Mouse (Mus musculus) ovary, postnatal 10 days (tissue): ENCODE results near the gene Serinc2.
A peak's percentile ranks its signal among the peaks of the same experiment; 100 is the strongest.

Source experiments
- DNase-seq: peaks from one replicate; pipeline ENCODE4 v3.0.0; 2022; ENCODE audit warnings: low spot score

The Serinc2 gene

DNA sequence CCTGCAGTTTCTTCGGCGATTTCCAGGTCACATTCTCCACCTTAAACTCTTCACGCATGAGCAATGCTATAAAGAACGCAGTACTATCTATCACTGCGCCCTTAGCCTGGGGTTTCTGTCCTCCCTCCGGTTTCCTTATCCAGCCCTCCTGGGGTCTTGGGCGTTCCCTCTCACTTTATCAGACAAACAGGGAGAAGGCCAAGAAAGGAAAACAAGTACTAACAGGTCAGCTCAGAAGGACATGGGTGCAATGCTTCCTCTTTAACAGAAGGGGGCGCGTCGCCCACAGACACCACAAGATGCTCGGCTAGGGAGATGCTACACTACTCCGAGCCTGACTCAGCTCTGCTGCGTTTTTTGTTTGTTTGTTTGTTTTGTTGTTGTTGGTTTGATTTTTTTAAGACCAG is 18.1 kb upstream of the Serinc2 start:
- no peak for DNase-seq

DNA sequence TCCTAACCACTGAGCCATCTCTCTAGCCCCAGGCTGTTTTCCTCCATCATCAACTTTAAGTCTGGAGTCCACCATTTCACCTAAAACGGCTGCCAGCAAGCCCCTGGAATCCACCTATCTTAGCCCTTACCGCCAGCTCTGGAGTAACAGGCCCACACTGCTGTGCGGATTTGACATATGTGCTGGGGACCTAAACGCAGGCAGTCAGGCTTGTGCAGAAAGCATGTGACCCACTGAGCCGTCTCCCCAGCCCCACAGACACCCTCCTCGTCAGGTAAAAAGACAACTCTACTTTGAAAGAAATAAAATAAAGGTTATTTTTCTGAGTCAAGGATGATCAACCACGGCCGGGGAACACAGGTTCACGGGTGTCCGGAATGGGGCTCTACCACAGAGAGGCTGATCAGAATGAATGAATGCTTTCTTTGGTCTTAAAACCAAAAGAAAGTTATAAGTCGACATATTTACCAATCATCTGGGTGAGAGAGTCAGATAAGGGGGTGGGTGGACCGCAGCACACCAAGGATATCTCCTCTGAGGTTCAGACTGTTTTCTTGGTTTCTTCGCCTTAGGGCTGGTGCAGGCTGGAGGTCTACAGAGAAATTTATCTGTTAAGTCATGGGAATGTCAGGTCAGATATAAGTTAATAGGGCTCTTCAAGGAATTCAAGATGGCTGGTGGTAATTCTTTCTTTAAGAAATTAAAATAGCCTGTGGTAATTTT is 17.4 kb upstream of the Serinc2 start:
- DNase-seq = no peak

DNA sequence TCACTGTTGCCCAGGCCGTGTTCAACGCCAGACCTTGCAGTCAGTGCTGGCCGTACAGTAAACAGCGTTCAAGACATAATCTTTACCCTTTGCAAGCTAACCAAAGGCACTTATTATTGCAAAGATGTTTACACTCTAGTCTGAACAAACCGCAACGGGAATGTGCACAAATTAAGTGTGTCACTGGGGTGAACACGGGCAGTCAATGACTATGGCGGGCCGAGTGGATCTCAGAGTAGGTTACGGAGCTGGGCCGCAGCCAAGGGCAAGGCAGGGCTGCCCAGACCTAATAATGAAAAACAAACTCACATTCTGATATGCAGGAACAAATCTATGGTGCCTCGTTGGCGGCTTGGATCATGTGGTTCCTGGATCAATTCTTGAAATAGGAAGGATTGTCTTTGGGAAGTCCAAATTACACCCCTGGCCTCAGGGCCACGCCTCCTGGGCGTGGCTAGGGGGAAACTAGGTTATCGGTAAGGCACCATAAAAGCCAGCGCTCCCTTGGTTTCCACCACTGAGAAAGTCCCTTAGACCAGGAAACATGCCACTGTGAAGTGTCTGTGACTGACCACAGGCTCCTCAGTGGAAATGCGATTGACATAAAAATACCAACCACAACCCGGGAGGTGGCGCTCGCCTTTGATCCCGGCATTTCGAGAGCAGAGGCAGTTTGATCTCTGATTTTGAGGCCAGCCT is 16.2 kb upstream of the Serinc2 start:
- DNase-seq = no peak

DNA sequence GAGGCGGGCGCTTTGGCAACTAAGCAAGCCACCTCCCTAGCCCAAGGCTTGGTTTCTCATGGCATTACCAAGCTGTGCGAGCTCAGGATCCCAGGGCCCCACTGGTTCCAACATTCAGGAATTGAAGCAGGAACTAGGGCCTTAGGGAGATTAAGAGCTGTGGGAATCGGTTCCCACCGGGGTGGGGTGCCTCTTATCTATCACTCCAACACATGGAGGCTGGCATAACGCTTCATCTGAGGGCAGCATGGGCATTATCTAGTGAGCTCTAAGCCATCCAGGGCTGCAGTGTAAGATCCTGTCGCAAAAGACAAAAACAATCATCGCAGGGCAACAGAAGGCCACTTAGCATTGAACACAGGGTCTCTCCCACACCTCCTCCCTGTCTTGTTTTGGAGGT is 15.5 kb upstream of the Serinc2 start:
- no peak for DNase-seq

DNA sequence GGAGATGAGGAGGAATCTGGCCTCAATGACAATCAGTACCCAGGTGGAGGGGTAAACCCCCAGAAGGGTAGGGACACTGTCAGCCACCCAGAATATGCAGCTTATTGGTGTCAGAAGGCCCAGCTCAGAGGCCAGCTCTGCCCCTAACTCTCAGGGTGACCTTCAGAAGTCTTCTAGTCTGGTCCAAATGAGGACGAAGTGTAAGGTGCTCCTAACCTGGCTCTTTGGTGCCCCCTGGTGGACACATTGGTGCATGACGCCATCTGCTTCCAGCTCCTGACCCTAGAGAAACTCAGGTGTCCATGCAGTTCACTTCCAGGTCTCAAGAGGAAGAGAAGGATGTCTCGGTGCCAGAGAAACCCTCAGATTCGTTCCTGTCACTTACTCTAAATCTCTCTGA is 13.3 kb upstream of the Serinc2 start:
- peak; percentile 54 for DNase-seq

DNA sequence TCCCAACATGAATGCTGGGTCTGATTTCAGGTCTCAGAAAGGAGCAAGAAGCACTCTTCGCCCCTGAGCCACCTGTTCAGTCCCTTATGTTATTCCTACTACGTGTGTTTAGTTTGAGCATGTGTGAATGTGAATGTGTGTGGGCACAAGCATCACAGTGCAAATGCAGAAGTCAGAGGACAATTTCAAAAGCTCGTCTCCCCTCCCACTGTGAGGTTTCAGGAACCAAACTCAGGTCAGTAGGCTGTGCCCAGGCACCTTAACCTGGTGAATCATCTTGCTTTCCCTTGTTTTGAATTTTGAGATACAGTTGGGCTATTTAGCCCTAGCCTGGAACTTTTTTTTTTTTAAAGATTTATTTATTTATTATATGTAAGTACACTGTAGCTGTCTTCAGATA is 10.8 kb upstream of the Serinc2 start:
- no peak for DNase-seq

DNA sequence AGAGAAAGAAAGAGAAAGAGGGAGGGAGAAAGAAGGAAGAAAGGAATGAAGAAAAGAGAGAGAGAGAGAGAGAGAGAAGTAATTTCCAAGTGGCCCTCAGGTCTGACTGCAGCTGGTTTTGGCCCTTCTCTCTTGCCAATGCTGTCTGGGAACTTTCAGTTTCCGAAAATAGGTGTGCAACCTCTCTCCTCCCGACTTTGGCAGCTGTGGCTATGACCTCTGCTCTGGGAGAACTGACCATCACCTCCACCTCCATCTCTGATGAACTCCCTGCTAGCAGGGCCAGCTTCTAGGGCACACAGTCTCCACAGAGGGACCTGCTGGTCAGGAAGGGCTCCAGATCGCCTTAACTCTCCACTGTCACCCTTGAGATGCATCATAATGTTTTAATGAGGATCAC is 7.5 kb upstream of the Serinc2 start:
- DNase-seq = no peak

DNA sequence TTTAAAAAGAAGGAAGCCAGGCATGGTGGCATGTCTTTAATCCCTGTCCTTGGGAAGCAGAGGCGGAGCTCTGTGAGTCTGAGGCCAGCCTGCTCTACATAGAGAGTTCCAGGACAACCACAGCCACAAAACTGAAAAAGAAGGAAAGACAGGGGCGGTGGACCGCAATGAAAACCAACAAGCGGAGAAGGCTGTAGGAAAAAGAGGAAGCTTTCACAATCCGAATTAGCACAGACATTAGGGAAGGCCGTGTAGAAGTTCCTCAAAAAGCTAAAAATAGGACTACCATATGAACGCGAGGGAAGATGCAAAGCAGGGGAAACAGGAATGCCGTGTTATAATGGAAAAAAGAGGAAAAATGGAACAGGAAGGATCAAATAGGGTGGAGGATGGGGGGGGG is 4.8 kb upstream of the Serinc2 start:
- no peak for DNase-seq

DNA sequence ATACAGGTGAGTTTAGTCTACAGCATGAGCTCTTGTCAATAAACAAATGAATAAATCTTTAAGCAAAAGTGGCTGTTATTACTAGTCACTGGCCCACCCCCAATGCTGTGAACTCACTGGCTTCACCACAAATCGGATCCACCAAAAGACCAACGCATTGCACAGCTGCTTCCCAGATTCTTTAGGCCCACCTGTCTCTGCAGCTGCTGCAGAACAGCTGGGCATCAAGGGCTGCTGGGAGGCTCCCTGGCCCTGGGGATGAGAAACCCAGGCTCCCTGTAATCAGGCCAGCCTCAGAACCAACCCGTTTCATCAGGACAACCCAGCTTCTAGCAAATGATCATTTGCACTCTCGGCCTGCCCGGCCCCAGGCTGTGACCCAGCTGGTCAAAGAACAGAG is 3.9 kb upstream of the Serinc2 start:
- DNase-seq = no peak

DNA sequence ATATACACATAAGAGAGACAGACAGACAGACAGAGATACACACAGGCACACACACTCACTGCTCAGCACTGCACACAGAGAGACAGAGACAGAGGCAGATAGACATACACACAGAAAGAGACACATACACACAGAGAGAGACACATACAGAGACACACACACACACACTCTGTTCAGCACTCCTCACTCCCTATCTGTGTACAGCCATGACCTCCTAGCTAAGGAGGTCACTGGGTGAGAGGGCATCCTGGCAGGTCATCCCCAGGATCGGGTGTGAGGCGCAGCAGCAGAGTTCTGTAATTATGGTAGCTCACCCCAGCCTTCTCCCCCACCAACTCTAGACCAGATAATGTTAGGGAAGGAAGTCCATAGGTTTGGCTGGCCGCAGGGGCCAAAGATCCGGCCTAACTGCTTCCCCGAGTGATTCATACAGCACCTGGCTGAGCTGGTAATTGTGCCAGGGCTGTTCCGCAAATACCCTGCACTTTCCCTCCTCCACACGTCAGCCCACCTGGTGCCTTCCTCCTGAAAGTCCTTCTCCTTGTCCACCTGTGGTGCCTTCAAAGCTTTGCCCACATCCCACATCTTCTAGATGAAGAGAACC is 2.3 kb downstream of the Serinc2 start:
- no peak for DNase-seq

DNA sequence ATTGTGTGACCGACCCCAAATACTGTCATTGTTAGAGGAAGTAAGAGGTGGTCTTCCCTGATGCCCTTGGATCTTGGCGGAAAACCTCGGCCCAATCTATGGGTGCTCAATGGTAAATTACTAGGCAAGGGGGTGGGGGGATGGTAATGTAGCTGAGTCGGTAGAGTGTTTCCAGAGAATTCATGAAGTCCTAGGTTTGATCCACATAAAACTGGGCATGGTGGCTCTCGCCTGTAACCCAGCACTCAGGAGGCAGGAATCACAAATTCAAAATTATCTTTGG is 3.2 kb downstream of the Serinc2 start:
- DNase-seq = no peak

DNA sequence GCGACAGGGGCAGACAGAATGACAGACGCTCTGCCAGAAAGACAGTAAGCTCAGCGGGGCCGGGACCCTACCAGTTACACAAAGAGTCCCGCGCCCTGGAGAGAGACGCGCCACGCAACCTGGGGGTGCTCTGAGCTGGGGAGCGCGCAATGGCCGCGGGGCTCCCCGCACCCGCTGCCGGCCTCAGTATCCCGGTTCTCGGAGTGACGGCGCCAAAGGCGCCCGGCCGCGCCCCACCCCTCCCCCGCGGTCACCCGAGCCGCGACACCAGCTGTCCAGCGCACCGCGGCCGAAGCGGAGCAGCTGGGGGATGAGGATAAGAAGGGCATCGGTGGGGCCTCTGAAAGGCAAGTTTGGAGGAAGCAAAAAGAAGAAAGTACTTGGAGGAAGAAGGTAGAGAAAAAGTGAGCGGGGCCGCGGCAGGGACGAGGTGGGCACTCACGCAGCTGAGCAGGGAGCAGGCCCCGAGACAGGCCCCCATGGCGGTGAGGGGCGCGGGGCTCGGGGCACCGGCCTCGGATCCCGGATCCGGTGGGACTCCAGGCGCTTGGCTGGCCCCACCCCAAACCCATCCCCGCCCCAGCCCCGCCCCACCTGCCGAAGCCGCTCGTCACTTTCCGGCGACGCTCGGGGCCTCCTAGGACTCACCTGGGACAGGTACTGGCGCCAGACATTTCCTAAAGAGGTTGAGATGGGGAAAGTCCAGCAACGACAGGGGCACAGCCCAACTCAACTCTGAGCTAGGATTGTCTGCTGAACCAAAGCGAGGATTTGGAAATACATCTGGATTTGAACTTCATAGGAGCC is 3.8 kb downstream of the Serinc2 start:
- DNase-seq = no peak

DNA sequence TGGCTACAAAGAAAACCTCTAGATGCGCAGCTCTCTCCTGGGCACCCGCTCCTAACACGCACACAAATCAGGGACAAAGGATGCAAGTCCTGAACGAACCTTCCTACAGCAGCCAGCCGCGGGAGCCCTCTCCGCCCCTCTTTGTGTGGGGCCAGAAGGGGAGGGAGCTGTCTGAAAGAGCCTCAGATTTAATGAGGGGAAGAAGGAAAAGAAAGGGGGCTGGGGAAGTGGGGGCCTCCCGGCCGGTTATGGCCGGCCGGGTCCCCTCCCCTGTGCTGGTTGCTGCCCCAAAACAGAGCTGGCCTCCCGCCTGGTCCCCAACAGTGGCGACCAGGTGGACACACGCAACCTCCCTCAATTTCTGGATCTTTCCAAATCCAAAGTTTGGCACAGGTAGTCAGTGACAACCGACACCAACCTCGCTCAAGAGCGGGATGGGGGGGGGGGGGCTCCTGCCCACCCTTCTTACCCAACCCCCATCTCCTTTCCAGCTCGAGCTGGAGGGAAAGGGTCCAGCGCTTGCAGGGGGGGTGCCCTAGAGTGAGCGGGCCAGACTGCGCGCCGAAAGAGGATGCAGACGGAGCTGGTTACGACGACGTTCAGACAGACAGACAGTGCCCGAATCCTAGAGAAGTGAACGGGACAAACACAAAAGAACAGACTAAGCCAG is 4.5 kb downstream of the Serinc2 start:
- DNase-seq = no peak

DNA sequence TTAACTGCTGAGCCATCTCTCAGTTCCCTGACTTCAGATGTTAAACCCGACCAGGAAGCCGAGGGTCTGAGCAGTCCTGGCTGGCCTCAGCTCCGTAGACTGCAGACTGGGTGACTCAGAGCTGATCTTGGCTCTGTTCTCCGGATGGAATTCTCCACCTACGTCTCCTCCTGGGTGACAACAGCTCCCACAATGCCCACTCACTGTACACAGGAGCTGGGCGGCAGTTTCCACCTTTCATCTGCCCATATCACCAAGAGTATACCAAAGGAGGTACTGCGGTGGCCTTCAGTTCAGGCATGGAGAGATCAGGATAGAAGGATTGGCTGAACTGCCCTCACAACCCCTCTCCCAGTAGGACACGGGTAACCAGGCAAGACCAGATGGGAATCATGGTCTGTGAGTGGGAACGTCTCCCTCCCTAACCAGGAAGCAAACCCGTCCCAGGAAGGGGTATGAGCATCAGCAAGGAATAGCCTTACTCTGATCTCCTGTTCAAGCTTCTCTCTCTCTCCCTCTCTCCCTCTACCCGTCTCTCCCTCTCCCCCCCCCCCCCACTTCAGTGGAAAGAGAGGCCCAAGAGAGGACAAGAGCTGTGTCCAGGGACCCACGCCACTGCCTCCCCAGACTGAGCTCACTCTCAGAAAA is 5.2 kb downstream of the Serinc2 start:
- DNase-seq = no peak

DNA sequence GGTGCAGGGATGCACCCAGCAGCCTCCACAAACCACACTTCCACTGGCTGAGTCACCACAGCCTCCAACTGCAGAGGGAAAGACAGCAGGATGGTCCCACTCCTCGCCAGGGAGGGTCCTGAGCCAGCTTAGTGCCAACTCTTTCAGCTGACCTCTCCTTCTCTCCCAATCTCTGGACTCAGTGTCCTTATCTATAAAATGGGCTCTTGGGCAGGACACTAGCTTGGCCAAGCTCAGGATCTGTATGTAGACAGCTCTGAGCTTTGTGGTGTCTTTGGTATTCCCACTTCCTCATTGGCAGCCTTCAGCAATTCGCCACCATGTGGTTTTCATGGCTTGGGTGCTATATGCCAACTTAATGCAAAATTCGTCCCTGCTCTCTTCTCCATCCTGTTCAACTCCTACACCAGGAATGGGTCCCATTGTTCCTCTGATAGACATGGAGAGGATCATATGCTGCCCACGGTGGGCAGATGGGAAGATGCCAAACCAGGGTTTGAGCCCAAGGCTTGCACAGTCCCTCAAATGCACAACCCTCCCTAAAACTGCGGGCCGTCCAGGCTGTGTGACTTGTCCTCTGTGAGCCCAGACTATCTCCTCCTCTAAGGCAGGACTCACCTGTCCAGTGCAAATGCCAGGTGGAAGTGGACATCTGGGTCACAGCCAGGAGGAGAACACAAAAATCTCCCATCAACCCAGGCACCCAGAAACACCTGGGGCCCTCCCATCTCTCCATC is 8.2 kb downstream of the Serinc2 start:
- DNase-seq = no peak

DNA sequence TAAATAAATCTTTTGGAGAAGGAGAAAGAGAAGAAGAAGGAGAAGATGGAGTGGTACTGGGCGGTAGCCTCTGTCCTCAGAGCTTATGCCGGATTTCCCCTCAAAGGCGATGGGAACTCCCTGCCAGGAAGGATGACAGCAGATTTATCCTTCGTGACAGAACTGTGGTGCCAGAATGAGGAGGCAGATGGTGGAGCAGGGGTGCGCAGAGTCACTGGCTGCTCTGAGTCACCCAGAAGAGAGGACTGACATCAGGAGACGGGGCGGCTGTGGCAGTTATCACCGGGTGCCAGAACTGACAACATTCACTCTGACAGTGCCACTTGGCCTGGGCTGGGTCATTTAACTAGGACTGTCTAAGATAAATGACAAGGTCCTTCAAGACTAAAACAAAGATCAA is 8.9 kb downstream of the Serinc2 start:
- no peak for DNase-seq

DNA sequence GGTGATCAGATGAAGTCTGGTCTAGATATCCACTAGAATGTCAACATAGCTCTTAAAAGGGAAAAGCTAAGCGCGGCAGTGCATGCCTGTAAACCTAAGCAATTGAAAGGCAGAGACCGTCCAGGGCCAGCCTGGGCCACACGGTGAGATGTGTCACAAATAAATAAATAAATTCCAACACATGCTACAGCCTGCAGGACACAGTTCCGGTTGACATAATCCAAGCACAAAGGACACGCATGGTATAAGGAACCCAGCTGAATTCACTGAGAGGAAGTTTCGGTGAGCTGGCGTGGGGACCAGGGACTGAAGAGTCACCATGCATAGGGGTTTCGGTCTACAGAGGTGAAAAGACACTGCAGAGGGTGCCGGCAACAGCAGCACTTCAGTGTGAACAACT is 10.3 kb downstream of the Serinc2 start:
- no peak for DNase-seq

DNA sequence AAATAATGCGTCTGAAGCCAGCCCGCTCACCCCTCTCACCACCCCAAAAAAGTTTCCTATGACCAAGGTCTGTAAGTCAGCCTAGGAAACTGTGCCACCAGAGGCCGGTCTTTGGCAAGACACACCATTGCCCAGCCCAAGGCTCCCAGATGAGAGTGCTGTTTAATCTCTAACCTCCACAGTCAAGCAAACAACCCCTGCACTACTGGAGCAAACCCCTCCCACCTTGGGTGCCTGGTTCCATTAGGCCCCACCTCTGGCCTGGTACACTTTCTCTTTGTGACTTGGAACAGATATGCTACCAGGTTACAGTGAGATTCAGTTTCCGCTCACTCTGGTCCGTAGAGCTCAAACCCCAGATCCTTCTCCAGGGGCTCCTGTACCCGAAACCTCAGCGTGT is 11.9 kb downstream of the Serinc2 start:
- DNase-seq = no peak

DNA sequence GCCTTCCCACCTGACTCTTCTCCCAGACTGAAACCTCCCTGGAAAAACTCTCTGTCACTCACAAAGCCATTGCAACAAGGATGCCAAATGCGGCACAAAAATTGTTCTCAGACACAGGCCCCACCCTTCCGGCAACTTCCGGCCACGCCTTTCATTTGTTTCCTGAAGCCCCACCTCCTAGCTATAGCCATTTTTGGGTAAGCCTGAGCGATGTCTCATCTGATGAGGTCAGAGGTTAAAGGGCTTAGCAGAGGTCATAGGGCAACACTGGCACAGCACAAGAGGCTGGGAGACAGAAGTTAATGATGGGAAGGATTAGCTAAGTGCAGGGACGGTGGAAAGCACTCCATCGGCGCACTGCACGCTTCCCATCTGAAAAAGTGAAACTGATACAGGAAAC is 12.4 kb downstream of the Serinc2 start:
- DNase-seq = no peak

DNA sequence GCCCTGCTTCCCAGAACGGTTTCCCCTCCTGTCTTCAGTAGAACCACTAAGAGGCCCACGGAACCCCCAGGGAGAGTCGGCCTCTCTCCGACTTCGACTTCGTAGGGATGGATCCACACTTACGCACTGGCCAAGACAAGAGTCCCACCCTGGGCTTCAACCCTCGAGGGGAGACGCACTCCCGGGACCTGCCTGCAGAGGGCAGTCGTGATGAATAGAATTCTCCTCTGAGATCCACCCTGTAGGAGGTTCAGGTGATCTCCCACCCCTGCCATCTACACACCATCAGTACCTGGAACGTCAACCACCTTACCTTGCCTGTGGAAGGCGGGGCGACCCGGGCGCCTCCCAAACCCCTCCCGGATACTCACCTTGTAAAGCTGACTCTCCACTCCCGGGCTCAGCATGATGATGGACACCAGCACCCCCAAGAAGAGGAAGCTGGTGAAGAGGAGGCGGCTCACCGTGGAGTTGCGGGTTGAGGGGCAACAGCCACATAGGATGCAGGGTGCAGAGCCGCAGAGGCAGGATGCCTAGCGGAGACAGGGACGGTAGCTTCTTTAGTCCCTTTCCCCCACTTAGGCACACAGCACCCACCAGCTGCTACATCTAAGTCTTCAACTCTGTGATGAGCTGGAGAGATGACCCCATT is 14.2 kb downstream of the Serinc2 start:
- DNase-seq = peak; percentile 53

DNA sequence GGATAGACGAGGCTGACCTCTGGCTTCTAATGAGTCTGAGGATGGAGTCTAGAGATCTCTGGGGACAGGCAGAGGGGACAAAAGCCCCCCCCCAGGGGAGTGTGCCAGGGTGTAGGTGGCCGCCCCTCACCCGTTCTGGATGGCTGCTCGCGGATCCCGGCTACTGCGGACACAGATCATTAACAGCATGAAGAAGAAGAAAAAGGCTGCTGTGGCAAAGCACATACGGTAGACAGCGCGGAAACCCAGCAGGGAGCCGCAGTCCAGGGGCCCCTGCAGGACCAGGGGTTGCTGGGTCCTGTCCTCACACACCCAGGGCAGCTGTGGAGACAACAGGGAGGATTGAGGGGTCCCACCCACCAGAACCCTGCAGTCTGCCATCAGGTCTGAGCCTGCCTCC is 14.9 kb downstream of the Serinc2 start:
- no peak for DNase-seq
